Mouse (Mus musculus) left cerebral cortex, adult 18-20 months (tissue): ENCODE data around the gene Sh3bgrl3. TPM values are rescaled to one million over a fixed set of nuclear protein-coding genes. Genes with fewer than 3 reads are reported as not detected.

Source experiments
- DNase-seq, 2 experiments: peaks; one replicate each; pipeline ENCODE4 v3.0.0; 2021 to 2022; ENCODE audit warnings: low spot score in 2 of 2, mixed read lengths in 1 of 2
- total RNA-seq, 2 experiments: library from RNA; stranded (reverse); gene quantifications; 2 replicates each; pipeline ENCODE4 v1.2.3; 2021

Gene Sh3bgrl3
- total RNA-seq, 2 experiments from 2014 or later = 200 to 222 TPM

DNA sequence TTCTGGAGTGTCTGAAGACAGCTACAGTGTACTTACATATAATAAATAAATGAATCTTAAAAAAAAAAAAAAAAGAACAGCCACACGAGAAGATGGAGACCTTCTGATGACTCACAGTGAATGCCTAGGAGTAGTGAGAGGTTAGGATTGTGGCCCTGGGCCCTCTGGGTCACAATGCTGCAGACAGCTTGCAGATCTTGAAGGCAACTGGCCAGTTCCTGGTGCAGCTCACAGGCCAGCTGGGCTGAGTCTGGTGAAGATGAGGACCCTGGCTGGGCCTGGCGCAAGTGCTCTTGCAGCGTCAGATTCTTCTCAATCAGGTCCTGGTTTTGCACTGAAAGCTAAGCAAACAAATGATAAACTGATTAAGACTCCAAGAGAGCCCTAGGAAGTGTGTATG lies 3.5 kb upstream of the Sh3bgrl3 start:
- no peak for DNase-seq

DNA sequence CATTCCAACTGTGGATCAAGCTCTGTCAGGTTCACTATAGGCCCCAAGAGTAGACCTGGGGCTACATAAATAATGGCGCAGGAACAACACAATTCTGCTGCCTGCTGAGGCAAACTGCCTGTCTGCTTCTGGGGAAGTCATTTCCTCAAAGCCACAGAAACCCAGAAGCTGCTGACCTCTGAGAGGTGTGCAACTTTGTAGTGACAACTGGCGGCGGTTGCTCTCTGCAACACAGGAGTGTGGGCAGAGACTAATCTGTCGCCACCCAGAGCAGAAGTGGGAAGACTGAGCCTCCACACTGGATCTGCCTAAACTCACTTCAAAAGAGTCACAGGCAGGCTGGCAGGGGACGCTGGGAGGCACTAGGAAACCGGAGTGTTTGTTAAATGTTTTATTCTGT lies 893 bp upstream of the Sh3bgrl3 start:
- peak; percentile 36 to 49 for DNase-seq

DNA sequence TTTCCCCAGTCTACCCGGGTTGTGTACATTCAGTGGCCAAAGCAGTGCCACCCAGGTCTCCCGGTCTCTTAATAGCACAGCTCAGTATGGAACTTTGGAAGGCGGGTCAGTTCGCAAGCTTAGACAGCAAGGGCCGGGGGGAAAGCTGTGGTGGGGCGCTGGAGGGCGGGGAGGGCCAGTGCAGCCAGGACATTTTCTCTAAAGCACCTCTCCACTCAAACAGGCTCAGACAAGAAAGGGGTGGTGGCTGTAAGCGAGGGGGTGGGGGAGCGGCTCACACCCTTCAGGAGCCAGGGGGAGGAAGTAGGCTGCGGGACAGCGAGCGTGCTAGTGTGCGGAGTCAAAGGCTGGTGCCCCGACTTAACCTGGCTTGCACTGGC lies 384 bp upstream of the Sh3bgrl3 start:
- no peak for DNase-seq

DNA sequence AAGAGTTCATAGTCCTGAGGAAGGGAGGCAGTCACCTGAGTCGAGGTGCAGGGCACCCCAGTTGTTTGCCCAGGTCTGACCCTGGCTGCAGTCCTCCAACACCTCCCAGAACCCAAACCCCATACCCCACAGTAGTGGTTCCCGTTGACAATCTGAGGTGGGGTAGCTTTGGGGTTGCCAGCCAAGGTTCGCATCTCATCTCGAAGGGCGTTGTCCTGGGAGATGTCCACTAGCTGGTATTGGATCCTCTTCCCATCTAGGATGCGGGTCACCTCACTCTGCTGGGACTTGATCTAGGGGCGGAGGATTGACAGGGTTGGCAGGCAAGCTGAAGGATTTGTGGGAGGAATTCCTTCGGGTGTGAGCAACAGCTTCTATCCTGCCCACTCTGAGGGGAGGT lies 796 bp downstream of the Sh3bgrl3 start:
- DNase-seq = no peak

DNA sequence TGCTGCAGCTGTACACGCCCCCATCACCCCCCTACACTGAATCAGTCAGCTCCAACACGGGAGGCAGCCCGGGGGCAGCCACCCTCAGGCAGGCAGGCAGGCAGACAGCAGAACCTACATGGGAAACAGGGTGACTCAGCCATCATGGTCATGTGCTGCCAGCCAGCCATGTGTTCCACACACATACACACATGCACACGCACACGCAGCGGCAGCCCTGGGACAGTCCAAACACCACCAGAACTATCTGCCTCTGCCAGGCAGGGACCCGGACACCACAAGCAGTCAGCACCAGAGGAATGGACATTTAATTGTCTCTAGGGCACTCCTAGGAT lies 1.5 kb downstream of the Sh3bgrl3 start:
- DNase-seq = peak; percentile 64 to 80

DNA sequence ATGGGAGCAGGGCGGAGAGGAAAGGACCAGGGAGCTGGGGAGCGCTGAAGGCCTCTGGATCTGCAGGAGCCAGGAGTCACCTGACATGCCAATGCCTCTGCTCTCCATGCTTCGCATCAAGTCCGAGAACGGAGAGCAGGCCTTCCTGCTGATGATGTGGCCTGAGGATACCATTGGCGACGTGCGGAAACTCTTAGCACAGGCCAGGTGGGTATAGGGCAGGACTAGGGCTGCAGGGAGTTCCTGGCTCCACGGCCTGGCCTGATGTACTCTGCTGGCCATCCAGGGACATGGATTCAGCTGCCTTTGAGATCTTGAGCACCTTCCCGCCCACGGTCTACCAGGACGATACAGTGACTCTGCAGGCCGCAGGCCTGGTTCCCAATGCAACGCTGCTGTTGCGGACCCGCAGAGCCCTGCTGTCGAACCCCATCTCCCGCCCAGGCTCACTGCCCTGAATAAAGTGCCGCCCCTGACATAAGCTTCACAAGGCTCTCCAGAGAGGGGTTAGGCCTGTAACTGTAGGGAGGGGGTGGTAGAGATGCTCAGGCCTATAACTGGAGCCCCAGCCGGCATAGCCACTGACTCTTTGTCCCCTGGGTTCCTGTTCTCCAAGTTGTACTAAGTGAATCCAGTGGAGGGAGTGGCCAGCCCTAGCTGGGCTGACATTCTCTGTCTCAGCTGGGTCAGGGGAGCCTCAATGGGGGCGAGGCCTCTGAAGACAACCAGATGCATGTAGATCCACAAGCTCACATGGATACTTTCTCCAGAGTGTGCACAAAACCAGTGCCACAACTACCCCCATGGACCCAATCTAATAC lies 2.1 kb downstream of the Sh3bgrl3 start:
- no peak for DNase-seq

DNA sequence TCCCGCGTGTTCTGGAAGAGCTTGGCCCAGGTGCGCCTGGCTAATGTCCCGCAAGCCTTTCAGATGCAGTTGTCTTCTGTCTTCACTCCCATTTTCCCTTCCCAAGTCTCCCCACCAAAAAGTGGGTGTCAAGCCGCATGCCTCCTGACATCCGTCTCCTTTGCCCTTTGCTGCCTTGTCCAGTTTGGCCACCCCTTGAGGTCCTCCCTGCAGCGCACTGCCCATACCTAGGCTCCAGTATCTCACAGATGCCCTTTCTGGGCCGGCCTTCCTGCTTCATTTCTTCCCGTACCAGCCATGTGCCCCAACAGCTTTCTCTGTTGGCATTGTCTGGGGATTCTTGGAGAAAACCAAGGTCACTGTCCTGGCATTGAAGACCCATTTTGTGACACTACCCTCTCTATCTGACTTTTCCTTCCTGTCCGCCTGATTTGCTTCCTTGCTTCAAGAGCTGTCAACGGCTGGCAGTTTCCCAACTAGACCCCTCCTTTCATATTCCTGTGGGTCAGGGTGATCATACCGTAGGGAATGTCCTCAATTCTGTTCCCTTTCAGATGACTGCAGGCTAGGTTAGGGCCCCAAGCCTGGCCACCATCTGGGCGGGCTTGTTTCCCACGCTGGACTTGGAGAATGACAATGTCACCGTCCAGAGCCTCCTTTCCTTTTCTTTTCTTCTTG lies 3.1 kb downstream of the Sh3bgrl3 start:
- DNase-seq = no peak

DNA sequence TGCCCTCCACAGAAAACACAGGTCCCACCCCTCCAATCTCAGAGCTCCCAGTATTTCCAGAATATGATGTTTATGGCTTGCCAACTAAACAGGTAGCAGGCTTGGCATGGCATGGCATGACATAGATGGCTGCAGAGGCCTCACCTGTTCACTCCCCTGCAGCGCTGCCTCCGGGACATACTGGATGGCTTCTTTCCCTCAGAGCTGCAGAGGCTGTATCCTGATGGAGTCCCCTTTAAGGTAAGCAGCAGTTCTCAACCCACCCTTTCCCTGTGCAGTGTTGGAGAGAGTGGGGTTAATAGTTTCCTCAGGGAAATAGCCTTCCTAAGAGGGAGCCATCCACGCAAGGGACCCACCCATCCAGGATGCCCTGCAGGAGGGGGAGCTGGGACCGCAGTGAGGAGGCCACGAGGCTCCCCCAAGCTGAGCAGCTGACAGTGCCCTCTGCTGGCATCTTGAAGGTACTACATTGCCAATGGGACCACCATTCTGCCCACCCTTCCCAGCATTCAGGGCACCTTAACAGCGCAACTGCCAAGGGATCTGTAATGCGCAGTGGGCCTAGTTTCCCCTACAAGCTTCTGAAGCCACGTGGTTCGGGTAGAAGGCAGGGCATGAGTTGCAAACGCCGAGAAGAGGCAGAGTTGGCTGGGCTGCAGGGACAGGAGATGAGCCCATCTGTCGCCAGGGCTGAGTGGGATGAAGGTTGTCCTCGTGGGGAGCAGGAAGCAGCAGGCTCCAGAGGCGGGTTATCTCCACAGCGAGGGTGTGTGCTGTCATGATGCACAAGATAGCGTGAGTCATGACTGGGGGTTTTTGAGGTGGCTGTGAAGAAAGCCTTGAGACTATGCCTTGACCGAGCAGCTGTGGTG lies 4.7 kb downstream of the Sh3bgrl3 start:
- DNase-seq = peak; percentile 86 to 92

DNA sequence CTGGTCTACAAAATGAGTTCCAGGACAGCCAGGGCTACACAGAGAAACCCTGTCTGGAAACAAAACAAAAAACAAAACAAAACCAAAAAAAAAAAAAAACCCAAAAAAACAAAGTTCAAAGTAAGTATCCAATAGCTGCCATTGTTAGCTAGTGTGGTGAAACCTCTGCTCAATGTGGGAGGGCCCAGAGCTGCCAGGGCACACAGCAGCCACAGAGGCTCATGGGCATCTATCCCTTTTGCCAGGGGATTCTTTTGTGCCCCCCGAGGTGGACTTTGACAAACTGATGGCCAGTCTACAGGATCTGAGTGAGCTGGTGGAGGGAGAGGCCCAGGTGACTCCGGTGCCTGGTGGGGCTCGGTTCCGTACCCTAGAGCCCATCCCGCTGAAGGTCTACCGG lies 5.4 kb downstream of the Sh3bgrl3 start:
- DNase-seq = no peak

DNA sequence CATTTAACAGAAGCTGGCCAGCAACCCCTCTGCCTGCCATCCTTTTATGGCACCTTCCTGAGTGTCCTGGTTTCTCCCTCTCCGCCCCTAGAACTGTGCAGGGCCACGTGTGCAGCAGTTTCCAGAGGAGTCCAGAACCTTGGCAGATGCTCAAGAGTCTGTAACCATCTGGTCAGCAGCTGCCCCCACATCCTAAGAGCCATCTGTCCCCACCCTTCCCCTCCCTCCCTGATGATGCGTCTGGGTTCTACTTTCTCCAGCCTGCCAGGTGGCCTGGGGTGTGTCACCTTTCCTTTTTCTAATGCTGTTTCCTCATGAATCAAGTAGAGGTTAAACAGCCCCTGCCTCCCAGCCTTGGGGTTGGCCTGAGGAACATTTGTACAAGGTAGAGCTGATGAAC lies 6.3 kb downstream of the Sh3bgrl3 start:
- DNase-seq = peak; percentile 41 to 44

DNA sequence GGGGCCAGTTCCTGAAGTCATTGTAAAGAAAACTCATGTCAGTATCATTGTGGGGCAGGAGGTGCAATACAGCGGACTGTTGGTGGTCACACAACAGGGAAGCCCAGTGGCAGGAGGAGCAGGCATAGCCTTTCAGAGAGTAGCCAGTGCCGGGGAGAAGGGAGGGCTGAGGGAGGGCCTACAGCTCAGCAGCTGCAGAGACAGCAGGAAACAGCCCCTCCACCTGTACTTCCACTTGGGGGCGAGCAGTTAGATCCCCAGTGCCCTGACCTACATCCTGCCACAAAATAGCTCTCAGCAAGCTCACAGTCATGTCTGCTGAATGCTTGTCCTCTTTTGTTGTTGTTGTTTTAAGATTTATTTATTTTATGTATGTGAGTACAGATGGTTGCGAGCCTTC lies 7.0 kb downstream of the Sh3bgrl3 start:
- no peak for DNase-seq

DNA sequence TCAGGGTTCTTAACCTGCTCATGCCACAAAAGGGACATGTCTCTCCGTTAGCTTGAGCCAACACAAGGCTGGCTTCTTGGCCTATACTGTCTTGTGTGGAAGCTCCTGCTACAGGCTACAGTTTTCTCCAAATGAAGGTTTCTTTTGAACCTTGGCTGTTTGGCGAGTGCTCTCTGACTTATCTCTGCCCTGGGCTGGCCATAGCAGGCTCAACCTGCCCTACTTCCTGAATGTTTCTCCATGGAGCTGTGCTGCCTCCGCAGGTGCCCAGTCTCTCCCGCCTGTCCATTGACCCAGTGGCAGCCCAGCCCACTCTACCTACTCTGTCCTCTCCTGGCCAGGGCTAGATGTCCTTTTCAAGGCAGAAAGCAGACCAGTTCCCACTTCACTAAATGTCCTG lies 7.7 kb downstream of the Sh3bgrl3 start:
- DNase-seq = no peak

DNA sequence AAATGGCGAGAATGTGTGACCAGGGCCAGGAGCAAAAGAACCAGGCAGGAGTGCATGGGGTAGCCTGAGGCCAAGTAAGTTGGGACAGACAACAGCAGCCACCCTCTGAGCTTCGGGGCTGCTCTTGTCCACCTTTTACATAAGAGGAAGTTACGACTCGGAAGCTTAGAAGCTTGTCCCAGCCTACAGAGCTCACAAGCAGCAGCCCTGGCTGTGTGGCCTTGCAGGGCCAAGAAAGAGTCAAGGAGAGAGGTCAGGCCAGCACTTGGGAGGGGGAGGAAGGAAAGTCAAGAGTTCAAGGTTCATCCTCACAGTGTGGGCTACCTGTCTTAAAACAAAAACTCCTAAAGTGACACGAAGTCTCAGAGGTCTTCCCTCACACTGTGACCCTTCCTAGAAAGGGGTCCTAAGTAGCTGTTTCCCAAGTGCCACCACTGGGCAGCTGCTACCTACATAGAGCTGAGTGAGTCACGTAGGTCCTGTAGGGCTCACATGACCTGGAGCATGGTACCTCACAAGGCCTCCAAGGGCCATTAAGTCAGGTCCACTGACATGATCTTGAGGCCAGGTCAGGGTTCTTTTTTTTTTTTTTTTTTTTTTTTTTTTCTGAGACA lies 8.3 kb downstream of the Sh3bgrl3 start:
- no peak for DNase-seq

DNA sequence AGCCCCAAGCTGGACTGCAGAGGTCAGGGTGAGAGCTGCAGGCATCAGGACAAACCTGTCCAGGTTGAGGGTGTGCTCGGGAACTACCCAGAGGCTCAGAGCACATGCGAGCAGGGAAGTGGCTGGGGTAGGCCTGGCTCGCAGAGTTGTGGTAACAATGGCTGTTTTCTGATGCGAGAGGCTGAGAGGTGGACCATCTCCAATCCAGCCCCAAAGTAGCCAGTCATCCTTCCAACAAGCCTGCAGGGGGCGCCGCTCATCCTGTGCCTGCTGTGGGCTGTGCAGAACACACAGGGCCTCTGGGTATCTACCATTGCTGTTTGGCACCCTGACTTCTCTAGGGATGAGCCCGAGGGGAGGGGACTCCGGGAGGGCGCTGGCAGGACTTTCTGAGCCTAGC lies 8.9 kb downstream of the Sh3bgrl3 start:
- no peak for DNase-seq

DNA sequence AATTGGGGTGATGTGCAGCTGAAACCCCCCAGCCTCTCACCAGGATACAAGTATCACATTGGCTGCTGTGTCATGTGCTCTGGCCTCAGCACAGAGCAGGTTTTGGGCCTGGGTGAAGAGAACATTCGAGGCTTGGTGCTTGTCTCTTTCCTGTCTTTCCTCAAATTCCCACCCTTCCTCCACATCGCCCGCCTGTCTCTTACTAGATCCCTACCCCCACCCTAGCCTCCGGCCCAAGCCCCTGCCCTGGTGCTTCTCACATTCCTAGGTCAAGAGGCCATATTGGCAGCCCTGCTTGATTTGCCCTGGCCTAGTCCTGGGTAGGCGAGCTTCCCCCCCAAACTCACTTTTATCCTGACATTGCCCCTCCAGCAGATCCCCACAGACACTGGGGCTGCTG lies 9.5 kb downstream of the Sh3bgrl3 start:
- DNase-seq = no peak

DNA sequence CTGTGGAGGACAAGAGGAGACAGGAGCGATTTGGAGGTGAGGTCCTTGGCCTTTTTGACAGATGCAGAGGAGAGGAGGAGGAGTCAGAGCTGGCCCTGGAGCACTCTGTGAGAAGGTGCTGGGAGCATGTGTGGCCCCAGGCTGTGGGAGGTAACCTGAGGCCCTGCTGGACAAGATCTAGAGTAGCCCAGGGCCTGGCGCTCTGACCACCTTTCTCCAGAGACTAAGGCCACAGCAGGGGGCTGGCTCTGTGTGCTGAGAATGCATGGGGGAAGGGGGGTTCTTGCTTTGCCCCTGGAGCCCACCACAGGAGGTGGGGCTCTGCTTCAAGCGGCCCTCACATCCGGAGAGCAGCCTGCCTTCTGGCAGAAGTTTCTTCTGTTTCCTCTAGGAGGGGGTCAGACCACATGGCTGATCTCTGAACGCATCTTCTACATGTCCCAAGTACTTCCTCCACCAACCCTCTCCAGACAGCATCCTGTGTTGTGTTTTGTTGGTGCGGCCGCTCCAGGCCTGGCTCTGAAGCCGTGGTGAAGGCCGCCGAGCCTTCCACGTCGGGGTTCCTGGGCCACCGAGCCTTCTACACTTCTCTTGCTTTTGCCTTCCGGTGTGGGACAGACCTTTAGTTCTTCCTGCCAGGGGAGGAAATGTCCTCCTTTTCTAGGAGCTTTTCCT lies 10.3 kb downstream of the Sh3bgrl3 start:
- no peak for DNase-seq

DNA sequence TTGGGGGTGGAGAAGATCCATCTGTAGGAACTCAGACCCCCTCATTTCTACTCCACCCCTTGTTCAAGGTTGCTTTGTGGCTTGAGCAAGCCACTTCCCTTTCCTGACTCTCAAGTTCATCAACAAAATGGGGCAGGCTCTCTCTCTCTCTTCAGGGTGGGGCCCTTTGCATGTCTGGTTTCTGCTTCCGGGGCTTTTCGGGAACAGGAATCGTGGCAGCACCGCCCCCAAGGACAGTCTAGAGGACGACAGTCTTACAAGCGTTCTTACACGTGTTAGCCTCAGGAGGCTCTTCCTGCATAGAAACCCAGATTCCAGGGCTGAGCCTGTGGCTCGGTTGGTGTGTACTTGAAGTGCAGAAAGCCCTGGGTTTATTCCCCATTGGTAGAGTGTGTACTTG lies 11.6 kb downstream of the Sh3bgrl3 start:
- DNase-seq = no peak

DNA sequence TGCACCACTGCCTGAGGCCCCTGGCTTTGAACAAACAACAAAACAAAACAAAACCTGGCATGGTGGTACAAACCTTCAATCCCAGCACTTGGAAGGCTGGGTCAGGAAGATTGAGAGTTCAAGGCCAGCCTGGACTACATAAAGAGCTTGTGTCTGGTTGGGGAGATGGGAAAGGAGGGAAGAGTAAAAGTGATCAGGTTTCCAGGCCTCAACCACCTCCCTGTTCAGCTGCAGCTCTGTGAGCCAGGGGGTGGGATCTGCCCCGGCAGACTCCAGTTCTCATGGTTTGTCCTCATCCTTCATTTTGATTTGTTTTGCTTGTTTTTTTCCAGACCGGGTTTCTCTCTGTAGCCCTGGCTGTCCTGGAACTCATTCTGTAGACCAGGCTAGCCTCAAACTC lies 12.1 kb downstream of the Sh3bgrl3 start:
- no peak for DNase-seq

DNA sequence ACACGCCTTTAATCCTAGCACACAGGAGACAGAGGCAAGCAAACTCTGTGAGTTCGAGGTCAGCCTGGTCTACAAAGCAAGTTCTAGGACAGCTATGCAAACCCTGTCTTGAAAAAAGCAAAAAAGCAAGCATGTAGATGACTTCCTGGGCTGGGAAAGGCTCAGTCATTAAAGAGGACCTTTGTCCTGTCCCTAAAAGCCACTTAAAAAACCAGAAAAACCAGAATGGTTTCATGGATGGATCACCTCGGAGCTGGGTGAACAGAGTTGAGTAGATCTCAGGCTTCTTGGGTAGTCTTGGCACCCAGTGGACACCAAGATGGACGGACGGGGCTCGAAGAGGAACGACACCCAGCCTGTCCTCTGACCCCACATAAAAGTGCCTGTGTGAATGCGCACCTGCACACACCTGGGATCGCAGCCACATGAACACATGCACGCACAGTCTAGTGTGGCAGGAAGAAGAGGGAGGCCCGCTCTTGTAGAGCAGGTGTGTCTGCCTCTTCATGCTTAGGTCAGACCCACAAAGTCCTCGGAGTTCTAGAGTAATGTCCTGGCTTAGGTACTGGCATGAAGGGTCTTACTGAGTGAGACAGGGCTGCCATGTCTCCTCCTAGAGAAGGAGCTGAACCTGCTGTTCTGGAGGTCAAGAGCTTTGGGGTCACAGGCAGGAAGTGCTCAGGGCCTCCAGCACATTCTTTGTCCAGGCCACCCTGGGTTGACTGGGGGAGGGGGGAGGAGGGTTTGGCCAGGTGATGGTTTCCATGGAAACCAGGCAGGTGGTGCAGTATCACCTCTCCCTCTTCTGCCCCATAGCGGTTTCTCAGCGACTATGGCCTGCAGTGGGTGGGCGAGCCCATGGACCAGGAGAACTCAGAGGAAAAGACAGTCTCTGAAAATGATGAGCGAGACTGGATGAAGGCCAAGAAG lies 13.1 kb downstream of the Sh3bgrl3 start:
- no peak for DNase-seq

DNA sequence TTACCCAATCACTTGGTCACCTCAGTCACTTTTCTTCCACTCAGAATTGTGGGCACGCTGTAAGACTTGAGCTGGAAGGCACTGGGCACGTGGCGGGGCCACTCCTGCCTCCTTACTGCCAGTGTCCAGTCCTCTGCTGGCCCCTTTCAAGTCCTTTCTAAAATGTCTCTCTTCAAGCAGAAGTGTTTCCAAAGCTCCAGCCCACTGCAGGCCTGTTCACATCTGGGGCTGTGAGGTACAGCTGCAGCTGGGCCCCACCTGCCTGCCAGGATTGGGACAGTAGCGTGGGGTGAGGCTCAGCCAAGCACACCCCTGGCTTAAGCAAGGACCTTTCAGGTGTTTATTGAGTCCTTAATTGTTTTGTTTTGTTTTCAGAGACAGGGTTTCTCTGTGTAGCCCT lies 14.6 kb downstream of the Sh3bgrl3 start:
- DNase-seq = no peak
